Mouse (Mus musculus) stomach, postnatal 0 days (tissue): ENCODE measurements at regions not wholly inside any gene's neighbourhood (a gene's known extent, or its start where the extent isn't known, plus 50 kb on each side); places are given as distances from the start of the nearest gene placed in this dataset.

Source experiments
- ATAC-seq: fragments of 200-750 bp; cut with Nextera tagmentation; 2 replicates; pipeline ENCODE4 v1.8.0; 2017; ENCODE audit not compliant: low FRiP score, low TSS enrichment
- DNase-seq: peaks from one replicate; pipeline ENCODE4 v3.0.0-alpha.2; 2016; ENCODE audit warnings: low spot score
- H3K27ac ChIP-seq: fragments of 300-500 bp; sonication (generic); replicated peaks from 2 replicates; pipeline ENCODE4 v1.5.1; 2014; ENCODE audit warnings: mild to moderate bottlenecking, control low read depth
- H3K27me3 ChIP-seq: fragments of 300-500 bp; sonication (generic); 2 replicates; pipeline ENCODE4 v1.6.1; 2014; ENCODE audit warnings: low read length; ENCODE audit not compliant: control insufficient read depth, insufficient read depth
- H3K36me3 ChIP-seq: fragments of 300-500 bp; sonication (generic); 2 replicates; pipeline ENCODE4 v1.6.1; 2014; ENCODE audit warnings: low read length, mixed read lengths; ENCODE audit not compliant: control insufficient read depth, insufficient read depth
- H3K4me1 ChIP-seq: fragments of 300-500 bp; sonication (generic); replicated peaks from 2 replicates; pipeline ENCODE4 v1.6.1; 2014; ENCODE audit warnings: antibody characterized with exemption; ENCODE audit not compliant: control insufficient read depth, insufficient read depth
- H3K4me2 ChIP-seq: fragments of 300-500 bp; sonication (generic); replicated peaks from 2 replicates; pipeline ENCODE4 v1.6.1; 2014; ENCODE audit warnings: low read depth, mild to moderate bottlenecking, control low read depth, moderate library complexity
- H3K4me3 ChIP-seq: fragments of 300-500 bp; sonication (generic); 2 replicates; pipeline ENCODE4 v1.5.1; 2014; ENCODE audit warnings: low read depth, low read length, control low read depth
- H3K9ac ChIP-seq: fragments of 300-500 bp; sonication (generic); 2 replicates; pipeline ENCODE4 v1.6.1; 2014; ENCODE audit warnings: mild to moderate bottlenecking, low read length, control low read depth, mixed read lengths
- H3K9me3 ChIP-seq: fragments of 300-500 bp; sonication (generic); 2 replicates; pipeline ENCODE4 v1.6.1; 2016; ENCODE audit warnings: low read length; ENCODE audit not compliant: control insufficient read depth
- CTCF ChIP-seq: IDR thresholded peaks from 2 replicates; pipeline ENCODE4 v1.5.1; 2016; ENCODE audit warnings: antibody characterized with exemption, low read depth, mild to moderate bottlenecking, moderate library complexity
- EP300 ChIP-seq: optimal IDR thresholded peaks from 2 replicates; pipeline ENCODE3; 2016; ENCODE audit warnings: antibody characterized with exemption
- whole genome bisulfite sequencing: fragments of 180-500 bp; shearing (Covaris S2); extraction: QIAGEN DNeasy Blood & Tissue Kit; methylation state at CpG from one replicate; pipeline ENCODE4 v1.1.7; 2014; 5-methylcytosine and 5-hydroxymethylcytosine counted together

DNA sequence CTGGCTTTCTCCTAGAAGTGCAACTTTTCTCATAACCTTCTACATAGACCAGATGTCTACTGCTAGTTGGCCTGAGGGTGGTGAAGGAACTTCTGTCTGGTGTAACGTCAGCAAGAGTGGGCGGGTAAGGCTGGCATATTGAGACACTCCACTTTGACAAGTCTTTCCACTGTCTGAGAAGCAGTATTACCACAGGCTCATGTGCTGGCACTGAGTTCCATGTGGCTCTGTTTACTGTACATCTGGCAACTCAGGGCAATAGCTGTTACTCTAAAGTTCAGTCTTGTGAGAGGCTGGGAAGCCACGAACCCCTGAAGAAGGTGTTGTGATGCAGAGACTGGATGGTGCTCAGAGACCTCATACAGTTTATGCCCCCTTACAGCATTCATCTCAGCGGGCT lies 230.7 kb upstream of the Tbx18 start:
- Histone ChIP-seq H3K36me3 (no peaks in the 10 kb centered on the region), H3K4me3 (no peak overlapping the region), H3K9ac (no peak overlapping the region), H3K4me1 (no peaks in the 10 kb centered on the region), H3K27ac (no peak overlapping the region), H3K4me2 (no peak overlapping the region), H3K9me3 (no peaks in the 10 kb centered on the region), H3K27me3 (no peaks in the 10 kb centered on the region)
- DNase-seq (no peak), ATAC-seq (no peak)
- whole genome bisulfite sequencing, result 85% methylated on average over 4 of the region's 4 CpGs
- TF ChIP-seq CTCF (no peak), EP300 (no peak)

DNA sequence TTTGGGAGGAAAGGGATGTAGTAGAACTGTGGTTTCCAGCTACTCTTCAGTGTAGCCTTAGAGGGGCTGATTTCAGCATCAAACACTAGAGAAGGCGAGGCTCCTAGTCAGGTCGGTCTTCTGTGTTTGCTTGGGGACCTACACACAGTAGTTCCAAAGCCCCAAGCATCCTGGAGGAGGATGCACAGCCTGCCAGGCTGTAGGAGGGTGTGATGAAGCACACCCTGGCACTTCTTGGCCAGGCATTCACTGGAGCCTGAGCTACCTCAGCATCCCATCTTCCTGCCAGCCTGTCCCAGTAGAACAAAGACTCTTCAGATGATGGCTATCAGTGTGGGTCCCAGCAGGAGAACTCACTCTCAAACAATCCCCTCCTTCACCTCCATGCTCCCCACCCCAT lies 233.4 kb upstream of the Tbx18 start:
- no peak for ATAC-seq
- Histone ChIP-seq H3K4me1 (no peaks in the 10 kb centered on the region), H3K9ac (no peak overlapping the region), H3K36me3 (no peaks in the 10 kb centered on the region), H3K4me2 (no peak overlapping the region), H3K9me3 (no peaks in the 10 kb centered on the region), H3K4me3 (no peak overlapping the region), H3K27ac (no peak overlapping the region), H3K27me3 (no peaks in the 10 kb centered on the region)
- WGBS, result 37% methylated on average over 2 of the region's 2 CpGs
- no peak for DNase-seq
- TF ChIP-seq CTCF, result no peak

DNA sequence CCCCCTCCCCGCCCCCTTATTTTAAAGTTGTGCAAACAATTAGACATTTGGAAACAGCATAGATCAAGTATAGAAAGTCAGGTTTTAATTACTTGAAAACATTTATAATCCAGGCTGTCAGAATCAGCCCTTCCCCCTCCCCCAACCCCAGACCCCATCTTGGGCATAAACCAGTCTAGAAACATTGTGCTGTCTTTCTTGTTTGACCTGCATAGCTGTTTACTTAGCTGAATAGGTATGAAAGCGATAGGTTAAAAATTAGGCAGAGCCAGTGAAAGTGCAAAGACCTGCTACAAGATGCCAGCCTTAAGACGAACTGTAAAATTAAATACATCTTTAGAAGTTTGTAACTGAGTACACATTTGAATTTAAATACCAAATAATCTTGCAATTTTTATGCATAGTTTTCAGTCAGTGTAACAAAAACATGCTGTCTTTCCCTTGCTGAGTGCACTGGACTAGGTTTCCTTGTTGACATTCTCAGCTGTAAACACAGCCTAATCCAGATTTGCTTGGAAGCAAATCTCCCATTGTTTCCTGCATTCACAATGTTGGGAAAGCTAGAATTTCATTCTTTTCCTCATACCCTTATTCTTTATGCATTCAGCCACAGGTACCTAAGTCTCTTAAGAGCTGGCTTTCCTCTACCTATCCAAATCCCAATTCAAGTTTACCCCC lies 234.2 kb upstream of the Tbx18 start:
- Histone ChIP-seq H3K36me3 (no peaks in the 10 kb centered on the region), H3K9me3 (no peaks in the 10 kb centered on the region), H3K4me1 (no peaks in the 10 kb centered on the region), H3K27ac (no peak overlapping the region), H3K9ac (no peak overlapping the region), H3K27me3 (no peaks in the 10 kb centered on the region), H3K4me3 (no peak overlapping the region), H3K4me2 (no peak overlapping the region)
- DNase-seq (no peak), ATAC-seq (no peak)
- 18% methylated on average over 3 of the region's 3 CpGs for WGBS
- TF ChIP-seq EP300, result no peak
- TF ChIP-seq CTCF, result no peak

DNA sequence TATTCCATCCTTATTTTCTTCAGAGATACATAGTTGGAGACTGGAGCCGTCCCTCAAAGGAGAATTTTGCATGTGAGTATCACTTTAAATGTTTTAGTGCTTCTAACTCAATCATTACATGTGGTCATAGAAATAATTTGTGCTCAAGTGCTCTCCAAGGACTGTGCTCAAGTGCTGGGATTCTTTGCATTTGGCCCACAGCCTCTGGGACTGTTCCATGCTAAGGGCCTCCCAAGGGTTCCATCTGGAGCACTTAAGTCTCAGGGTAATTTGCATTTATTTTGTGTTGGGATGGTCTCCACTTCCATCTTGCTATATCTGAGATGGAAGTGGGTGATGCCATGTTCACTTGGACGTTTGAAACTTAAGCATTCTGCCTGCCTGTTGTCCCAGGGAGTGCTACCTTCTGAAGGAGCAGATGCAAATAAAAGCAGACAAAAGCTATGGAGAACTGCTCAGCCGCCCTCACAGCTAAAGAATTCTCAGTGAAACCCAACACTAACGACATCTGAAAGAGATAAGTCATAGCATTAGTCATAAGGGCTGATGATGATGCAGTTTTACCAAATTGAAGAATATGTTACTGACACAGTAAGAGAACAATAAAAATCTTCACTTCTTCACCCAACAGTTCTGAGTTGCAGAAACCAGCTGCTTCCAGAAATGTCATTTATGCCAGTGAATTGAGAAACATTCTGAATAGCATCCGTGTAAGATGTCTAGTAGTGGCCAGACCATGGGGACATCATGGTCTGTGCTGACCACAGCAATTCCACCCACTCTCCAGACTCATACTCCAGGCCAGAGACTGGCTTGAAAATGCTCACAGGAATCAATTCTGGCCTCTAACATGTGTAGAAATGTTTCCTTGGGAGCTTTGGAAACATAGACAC lies 237.4 kb upstream of the Tbx18 start:
- ATAC-seq, result no peak
- Histone ChIP-seq H3K27ac (no peak overlapping the region), H3K9ac (no peak overlapping the region), H3K36me3 (no peaks in the 10 kb centered on the region), H3K27me3 (no peaks in the 10 kb centered on the region), H3K4me1 (no peaks in the 10 kb centered on the region), H3K9me3 (no peaks in the 10 kb centered on the region), H3K4me3 (no peak overlapping the region), H3K4me2 (no peak overlapping the region)
- WGBS, result 51% methylated on average over 5 of the region's 5 CpGs
- no peak for TF ChIP-seq CTCF
- TF ChIP-seq EP300, result no peak
- DNase-seq, result no peak

DNA sequence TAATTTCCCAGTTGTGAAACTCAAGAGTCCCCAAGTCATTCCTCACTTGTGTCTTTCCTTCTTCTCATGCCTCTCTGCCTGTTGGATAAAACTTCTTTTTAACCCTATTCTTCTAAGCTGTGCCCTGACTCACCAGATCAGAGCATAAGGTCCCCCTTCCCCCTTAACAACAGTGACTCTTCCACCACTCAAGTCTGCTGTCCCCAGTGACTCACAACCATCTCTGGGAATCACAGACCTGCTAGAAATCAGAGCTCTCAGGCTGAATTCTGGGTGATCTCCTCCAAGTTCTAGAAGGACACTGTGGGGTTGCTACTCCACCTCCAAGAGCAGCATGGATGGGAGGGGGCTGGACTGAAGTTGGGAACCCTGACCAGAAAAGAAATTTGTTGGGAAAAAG lies 239.5 kb upstream of the Tbx18 start:
- no peaks in the 10 kb centered on the region for H3K9me3 ChIP-seq
- no peak for ATAC-seq

DNA sequence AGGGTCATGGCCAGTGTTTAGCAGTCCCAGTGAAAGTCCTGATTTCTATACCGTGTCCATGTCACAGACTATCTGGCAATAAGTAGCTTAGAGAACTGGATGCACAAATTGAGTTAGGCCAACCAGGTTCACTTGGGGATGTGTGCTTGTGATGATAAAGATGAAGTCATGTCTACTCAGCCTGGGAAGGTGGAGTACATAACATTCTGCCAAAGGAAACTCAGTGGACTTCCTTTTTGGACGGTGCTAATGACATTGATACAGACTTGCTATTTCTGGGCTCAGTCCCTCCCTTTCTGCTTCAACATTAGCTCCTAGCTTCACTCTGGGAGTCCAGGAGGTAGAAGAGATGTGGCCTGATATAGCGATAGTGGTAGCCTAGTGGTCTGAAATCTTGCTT lies 240.7 kb upstream of the Tbx18 start:
- WGBS, result 80% methylated on average over 3 of the region's 3 CpGs
- no peak overlapping the region for H3K27ac ChIP-seq
- TF ChIP-seq EP300, result no peak
- no peak overlapping the region for H3K4me3 ChIP-seq
- ATAC-seq, result no peak
- H3K9me3 ChIP-seq, result no peaks in the 10 kb centered on the region
- no peak for DNase-seq
- H3K9ac ChIP-seq, result no peak overlapping the region
- H3K4me2 ChIP-seq, result no peak overlapping the region
- H3K27me3 ChIP-seq, result no peaks in the 10 kb centered on the region
- no peaks in the 10 kb centered on the region for H3K36me3 ChIP-seq
- no peaks in the 10 kb centered on the region for H3K4me1 ChIP-seq

More for the DNA sequence above, 239.5 kb upstream of the Tbx18 start:
- H3K4me1 ChIP-seq, result no peaks in the 10 kb centered on the region
- no peak overlapping the region for H3K4me2 ChIP-seq
- no peak overlapping the region for H3K4me3 ChIP-seq
- TF ChIP-seq EP300, result no peak
- TF ChIP-seq CTCF, result no peak
- H3K36me3 ChIP-seq, result no peaks in the 10 kb centered on the region
- no peak overlapping the region for H3K27ac ChIP-seq
- DNase-seq, result no peak
- no peaks in the 10 kb centered on the region for H3K27me3 ChIP-seq
- H3K9ac ChIP-seq, result no peak overlapping the region
